Mouse (Mus musculus) brown adipose tissue, adult 24 weeks (tissue): ENCODE results near the gene Pim3. TPM values are rescaled to one million over a fixed set of nuclear protein-coding genes. Genes with fewer than 3 reads are reported as not detected.

Source experiments
- H3K27ac ChIP-seq: fragments of 200-500 bp; replicated peaks from 2 replicates; pipeline ENCODE4 v1.5.1; 2012; ENCODE audit warnings: low read depth, mild to moderate bottlenecking, low read length
- H3K4me1 ChIP-seq: fragments of 200-500 bp; 2 replicates; pipeline ENCODE4 v1.6.1; 2012; ENCODE audit warnings: low read length, mixed read lengths; ENCODE audit not compliant: control insufficient read depth, insufficient read depth, insufficient read length
- H3K4me3 ChIP-seq: fragments of 200-500 bp; 2 replicates; pipeline ENCODE4 v1.5.1; 2012; ENCODE audit warnings: low read depth, mild to moderate bottlenecking, low read length, moderate library complexity; ENCODE audit not compliant: insufficient read depth
- polyA plus RNA-seq: library from polyadenylated mRNA; stranded (reverse); fragments of >200 nt; gene quantifications from 2 replicates; pipeline ENCODE4 v1.2.4, GENCODE M21; 2012; ENCODE audit not compliant: missing spikeins, insufficient read depth, insufficient read length

Gene Pim3
- polyA plus RNA-seq, 1 experiment: 73.9 TPM

GRCm38 (mm10) chr15:88848661-88849060 is 13.3 kb upstream of the Pim3 start:
- H3K27ac ChIP-seq: peak overlapping the region; percentile 60

GRCm38 (mm10) chr15:88849621-88850020 is 12.4 kb upstream of the Pim3 start:
- Histone ChIP-seq H3K27ac (peak overlapping the region; percentile 88), H3K4me1 (peaks cover 55% of the 10 kb centered on the region), H3K4me3 (no peak overlapping the region)

More at GRCm38 (mm10) chr15:88848661-88849060, 13.3 kb upstream of the Pim3 start:
- Histone ChIP-seq H3K4me3 (no peak overlapping the region), H3K4me1 (peaks cover 50% of the 10 kb centered on the region)

GRCm38 (mm10) chr15:88850146-88850826 is 11.7 kb upstream of the Pim3 start:
- Histone ChIP-seq H3K27ac (peak overlapping the region; percentile 91), H3K4me3 (no peak overlapping the region), H3K4me1 (peaks cover 61% of the 10 kb centered on the region)

- Histone ChIP-seq H3K4me3 (no peak overlapping the region), H3K4me1 (peaks cover 68% of the 10 kb centered on the region), H3K27ac (peak overlapping the region; percentile 91)
These were observed 10.9 kb upstream of the Pim3 start for GRCm38 (mm10) chr15:88851076-88851475.

- H3K27ac ChIP-seq: peak overlapping the region; percentile 91
- no peak overlapping the region for H3K4me3 ChIP-seq
- peaks cover 73% of the 10 kb centered on the region for H3K4me1 ChIP-seq
These were observed 10.4 kb upstream of the Pim3 start for GRCm38 (mm10) chr15:88851507-88852149.

DNA sequence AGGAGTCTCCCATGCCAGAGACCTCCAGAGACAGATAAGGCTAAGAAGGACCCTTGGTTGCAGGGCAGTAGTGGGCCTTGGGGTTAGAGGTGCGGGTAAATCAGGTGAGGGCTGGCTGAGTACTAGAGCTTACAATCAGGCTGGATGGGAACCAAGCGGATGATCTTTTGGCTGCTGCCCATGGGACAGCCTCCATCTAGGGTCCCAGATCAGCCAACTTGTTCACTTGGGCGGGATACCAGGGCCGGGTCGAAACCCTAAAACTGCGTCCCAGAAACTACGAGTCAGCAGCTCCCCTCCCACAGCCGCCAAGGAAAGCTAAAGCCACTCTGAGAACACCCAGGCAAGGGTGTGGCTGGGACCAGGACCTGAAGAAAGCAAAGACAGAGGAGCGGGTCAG is 8.9 kb upstream of the Pim3 start:
- Histone ChIP-seq H3K4me1 (peaks cover 79% of the 10 kb centered on the region), H3K4me3 (no peak overlapping the region), H3K27ac (no peak overlapping the region)

DNA sequence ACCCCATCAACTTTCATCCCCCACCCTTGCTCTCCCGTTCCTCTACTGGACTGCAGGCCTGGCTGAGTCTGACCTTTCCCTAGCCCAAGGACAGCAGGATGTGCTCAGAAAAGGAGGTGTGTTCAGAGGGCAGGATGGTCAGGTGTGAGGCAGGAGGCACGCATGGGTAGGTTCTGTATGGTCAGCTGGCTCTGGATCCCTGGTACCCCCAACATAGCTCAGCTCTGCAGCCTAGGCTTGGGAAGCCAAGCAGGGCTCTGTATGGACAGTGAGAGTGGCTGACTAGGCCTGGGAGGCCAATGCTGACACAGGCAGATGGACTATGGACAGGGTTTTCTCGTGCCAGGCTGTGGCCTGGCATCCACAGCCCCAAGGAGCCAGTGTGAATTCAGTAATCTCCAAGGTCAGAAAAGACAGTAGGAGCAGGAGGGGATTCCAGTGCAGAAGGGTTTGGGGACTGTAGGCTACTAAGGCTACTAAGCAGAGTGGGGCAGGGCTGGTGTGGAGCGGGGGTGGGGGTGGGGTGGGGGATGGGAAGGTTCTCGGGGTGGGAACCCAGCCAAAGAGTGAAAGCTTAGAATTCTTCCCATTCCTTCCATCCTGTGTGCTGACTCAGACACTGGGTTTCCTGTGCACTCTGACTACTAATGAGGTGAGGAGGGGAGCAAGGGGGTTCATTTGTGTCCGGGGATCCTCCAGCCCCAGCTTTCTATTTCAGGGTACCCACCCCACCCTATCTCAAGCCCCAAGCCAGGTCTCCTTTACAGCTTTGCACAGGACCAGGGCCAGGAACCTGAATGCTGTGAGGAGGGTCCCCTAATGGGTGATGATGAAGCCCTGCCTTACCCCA is 7.6 kb upstream of the Pim3 start:
- H3K4me3 ChIP-seq: no peak overlapping the region
- H3K4me1 ChIP-seq: peaks cover 79% of the 10 kb centered on the region
- H3K27ac ChIP-seq: peak overlapping the region; percentile 60

DNA sequence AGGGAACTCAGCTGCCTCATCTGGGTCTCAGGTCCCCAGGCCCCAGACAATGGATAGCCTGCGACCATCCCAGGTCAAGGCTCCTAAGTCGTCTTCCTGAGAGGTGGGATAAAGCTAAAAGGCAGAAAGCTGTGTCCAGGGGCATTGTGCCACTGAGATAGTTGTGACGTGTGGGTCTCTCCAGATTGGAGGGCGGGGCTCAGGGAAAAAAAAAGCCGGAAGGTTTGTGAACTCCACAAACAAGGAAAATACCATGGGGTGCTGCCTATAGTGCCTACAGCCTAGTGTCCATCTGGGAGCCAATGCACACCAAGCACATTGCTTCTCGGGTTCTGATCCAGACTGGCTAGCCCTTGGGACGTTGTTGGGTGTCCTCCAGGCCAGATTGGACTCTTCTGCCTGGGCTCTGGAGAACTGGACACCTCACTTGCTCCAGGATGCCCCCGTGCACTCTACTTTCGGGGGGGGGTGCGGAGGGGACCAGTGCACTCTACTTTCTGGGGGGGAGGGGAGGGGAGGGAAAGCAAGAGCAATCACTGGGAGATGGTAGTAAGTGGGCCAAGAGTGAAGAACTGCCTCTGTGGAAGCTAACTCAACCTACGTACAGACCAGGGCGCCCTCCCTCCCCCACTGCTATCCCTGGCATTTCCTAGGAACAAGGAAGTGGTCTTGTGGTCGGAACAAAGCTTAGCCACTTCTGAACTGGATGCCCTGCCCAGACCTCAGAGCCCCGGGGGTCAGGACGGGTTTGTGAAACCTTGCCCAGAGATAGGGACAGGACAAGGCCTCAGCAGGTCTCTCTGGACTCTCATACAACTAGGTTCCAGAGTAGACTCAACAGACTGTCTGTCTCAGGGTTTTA is 6.8 kb upstream of the Pim3 start:
- H3K4me3 ChIP-seq: no peak overlapping the region
- H3K27ac ChIP-seq: peak overlapping the region; percentile 81
- peaks cover 72% of the 10 kb centered on the region for H3K4me1 ChIP-seq

DNA sequence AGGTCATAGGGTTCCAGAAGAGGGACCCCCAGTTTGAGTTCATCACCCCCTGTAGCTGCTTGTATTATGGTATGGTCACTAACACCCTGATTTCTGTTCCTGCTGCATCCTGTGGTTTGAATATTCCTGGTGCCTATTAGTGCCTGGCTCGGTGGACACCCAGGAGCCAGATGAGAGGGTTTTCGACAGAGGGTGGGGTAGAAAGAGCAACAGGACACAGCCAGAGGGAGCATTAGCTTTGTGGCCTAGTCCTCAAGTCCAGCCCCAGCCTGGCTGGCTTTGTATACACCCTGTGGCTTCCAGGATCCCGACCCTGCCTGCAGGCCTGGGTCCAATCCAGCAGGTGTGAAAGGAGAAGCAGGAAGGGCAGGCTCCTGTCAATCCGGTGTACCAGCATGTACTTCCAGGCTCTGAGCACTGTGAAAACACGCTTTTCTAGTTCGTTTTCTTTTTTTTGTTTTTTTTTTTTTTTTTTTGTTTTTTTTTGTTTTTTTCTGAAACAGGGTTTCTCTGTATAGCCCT is 6.0 kb upstream of the Pim3 start:
- Histone ChIP-seq H3K4me1 (peaks cover 68% of the 10 kb centered on the region), H3K27ac (peak overlapping the region; percentile 81)

GRCm38 (mm10) chr15:88856613-88857012 is 5.4 kb upstream of the Pim3 start:
- H3K27ac ChIP-seq: peak overlapping the region; percentile 4
- peaks cover 65% of the 10 kb centered on the region for H3K4me1 ChIP-seq

More for the DNA sequence above, 6.0 kb upstream of the Pim3 start:
- no peak overlapping the region for H3K4me3 ChIP-seq

DNA sequence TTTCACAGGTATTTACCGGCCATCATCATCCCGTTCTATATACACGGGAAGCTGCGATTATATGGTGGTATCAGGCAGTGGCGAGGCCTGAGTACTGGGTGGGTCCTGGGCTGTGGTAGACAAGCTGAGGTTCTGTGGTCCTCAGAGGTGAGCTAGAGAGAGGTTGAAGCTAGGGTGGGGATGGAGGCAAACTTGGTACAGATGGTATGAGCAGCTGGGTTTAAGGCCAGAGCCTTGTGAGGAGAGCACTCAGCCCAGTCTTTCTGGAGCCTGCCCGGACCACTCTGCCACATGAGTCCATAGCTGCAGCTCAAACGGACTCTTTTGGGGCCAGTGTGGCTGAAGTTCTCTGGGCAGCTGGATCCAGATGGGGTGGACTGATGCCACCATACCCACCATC is 4.6 kb upstream of the Pim3 start:
- H3K4me1 ChIP-seq: peaks cover 57% of the 10 kb centered on the region
- no peak overlapping the region for H3K4me3 ChIP-seq
- peak overlapping the region; percentile 49 for H3K27ac ChIP-seq

More at GRCm38 (mm10) chr15:88856613-88857012, 5.4 kb upstream of the Pim3 start:
- H3K4me3 ChIP-seq: no peak overlapping the region

- no peak overlapping the region for H3K4me3 ChIP-seq
- H3K27ac ChIP-seq: peak overlapping the region; percentile 80
- H3K4me1 ChIP-seq: peaks cover 51% of the 10 kb centered on the region
These were observed 3.8 kb upstream of the Pim3 start for GRCm38 (mm10) chr15:88858141-88858541.

DNA sequence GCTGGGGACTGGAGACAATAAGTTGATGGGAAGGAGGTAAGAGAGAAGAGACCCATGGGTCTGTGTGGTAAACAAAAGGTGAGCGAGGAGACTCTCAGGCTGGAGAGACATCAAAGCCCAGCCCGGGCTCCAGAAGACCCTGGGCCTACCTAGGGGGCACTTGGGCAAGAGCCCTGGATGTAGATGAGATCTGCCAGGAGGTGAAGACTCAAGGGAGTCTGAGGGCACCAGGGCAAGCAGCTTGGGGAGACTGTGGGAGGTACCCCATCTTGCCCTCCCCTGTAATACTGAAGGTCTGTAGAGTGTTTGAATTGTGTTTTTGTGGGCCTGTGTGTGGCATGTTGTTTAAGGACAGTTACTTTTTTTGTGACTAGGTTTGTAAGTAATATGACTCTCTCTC is 3.3 kb upstream of the Pim3 start:
- Histone ChIP-seq H3K27ac (peak overlapping the region; percentile 80; the same call in 1 of the 2 replicates), H3K4me1 (peaks cover 49% of the 10 kb centered on the region), H3K4me3 (no peak overlapping the region)

DNA sequence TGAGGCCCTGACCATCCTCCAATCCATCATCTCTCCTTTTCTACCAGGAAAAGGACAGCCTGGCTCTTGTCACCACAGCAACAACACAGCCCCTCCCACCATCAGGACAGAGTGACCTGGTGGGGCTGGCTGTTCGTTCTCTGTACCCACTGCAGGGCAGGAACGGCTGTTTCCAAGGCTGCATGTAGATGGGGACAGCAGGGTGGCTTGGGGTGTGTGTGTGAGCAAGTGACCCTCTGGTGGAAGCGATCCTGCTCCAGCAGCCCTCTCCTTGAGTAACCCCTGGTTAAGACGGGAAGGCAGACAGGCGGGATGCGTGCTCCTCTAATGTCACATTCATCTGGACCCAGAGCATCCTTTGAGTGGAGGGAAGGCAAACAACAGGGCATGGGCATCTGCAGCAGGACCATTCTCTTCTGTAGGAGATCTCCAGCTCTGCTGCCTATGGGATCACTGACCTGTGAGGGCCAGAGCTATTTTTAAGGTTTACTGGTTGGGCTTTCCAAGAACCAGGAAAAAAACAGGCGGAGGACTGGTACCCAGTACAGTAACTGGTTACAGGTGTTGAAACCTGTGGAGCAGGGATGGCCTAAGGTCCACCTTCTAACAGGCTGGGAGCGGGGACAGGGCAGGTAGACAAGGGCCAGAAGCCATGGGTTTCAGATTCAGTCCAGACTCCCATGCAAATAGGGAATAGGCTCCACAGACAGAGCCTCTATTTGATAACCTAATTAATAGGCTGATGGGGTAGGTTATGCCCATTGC is 2.6 kb upstream of the Pim3 start:
- peaks cover 45% of the 10 kb centered on the region for H3K4me1 ChIP-seq
- H3K27ac ChIP-seq: 0 out of 2 replicates have a peak overlapping the region, but pooled peaks have one; percentile 6

More for the DNA sequence above, 2.6 kb upstream of the Pim3 start:
- H3K4me3 ChIP-seq: no peak overlapping the region
